Mouse (Mus musculus) liver, adult 2 months (tissue): ENCODE data around the gene Auts2.

Experiments used
- CTCF ChIP-seq: fragments of 200-500 bp; IDR thresholded peaks from 2 replicates; pipeline ENCODE4 v1.5.1; 2011; ENCODE audit warnings: low read depth, low read length, control low read depth
- POLR2A ChIP-seq: fragments of 200-500 bp; IDR thresholded peaks from 2 replicates; pipeline ENCODE4 v1.6.1; 2011; ENCODE audit warnings: low read length, control low read depth; ENCODE audit not compliant: insufficient read depth; ENCODE audit errors: extremely low read depth

DNA sequence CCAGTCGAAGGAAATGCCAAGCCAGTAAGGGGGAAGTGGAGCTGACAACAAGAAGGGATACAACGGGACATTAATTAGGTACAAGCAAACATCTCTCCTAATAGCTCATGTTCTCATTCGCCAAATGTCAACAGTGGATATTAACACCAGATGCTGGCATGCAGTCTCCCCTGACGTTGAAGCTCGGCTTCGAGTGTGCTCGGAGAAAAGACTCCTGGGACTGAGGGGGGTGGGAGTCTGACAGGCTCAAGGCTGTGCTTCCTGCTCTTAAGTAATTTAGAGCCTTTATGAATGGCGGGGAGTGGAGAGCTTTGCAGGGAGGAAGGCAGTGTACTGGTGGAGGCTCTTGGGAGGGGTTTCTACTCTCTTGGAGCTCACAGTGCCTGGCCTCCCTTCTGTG lies 687.8 kb downstream of the Auts2 start:
- no peak for TF ChIP-seq CTCF
- no peak for TF ChIP-seq POLR2A
